Mouse (Mus musculus) CH12.LX (cell line): ENCODE data around the gene Nptx1. TPM values are rescaled to one million over a fixed set of nuclear protein-coding genes. Genes with fewer than 3 reads are reported as not detected.

Experiments
- DNase-seq: peaks from one replicate; pipeline ENCODE4 v3.0.0-alpha.2; 2013; ENCODE audit errors: extremely low read depth
- H3K27ac ChIP-seq: 2 replicates; pipeline ENCODE4 v1.5.1; 2012; ENCODE audit warnings: low read depth, mild to moderate bottlenecking, control low read depth, moderate library complexity; ENCODE audit not compliant: insufficient read depth
- H3K27me3 ChIP-seq: replicated peaks from 2 replicates; pipeline ENCODE3; 2012; ENCODE audit warnings: inconsistent platforms
- H3K36me3 ChIP-seq, 2 experiments: replicated peaks in 1 of 2; 2 replicates each; pipeline versions ENCODE3 to v1.6.1; 2012; ENCODE audit warnings: inconsistent platforms in 1 of 2, low read length in 1 of 2, mild to moderate bottlenecking in 1 of 2, mixed read lengths in 1 of 2, moderate library complexity in 1 of 2; ENCODE audit not compliant: control insufficient read depth in 1 of 2, insufficient read depth in 1 of 2
- H3K4me1 ChIP-seq, 2 experiments: 2 replicates each; pipeline ENCODE4 v1.6.1; 2012; ENCODE audit warnings: inconsistent platforms in 1 of 2, moderate library complexity in 1 of 2; ENCODE audit not compliant: insufficient read depth in 2 of 2, control insufficient read depth in 1 of 2
- H3K4me2 ChIP-seq: 2 replicates; pipeline ENCODE4 v1.6.1; 2012; ENCODE audit warnings: low read depth, mild to moderate bottlenecking, control low read depth; ENCODE audit not compliant: poor library complexity, insufficient read depth, severe bottlenecking
- H3K4me3 ChIP-seq, 3 experiments: fragments of 150-350 bp in 1 of 3; sonication (generic) in 1 of 3; replicated peaks in 1 of 3; 2 replicates each; pipeline versions ENCODE3 to v1.5.1; 2011 to 2012; ENCODE audit warnings: low read depth in 2 of 3, low read length in 2 of 3, mild to moderate bottlenecking in 2 of 3, moderate library complexity in 2 of 3, control low read depth in 1 of 3, improper control_type of control experiment in 1 of 3, inconsistent platforms in 1 of 3, mixed read lengths in 1 of 3; ENCODE audit not compliant: poor library complexity in 1 of 3
- H3K79me2 ChIP-seq: replicated peaks from 2 replicates; pipeline ENCODE4 v1.6.1; 2012; ENCODE audit warnings: mild to moderate bottlenecking, moderate library complexity; ENCODE audit not compliant: control insufficient read depth, poor library complexity, insufficient read depth, severe bottlenecking; ENCODE audit errors: extremely low read depth
- H3K9ac ChIP-seq: 2 replicates; pipeline ENCODE4 v1.6.1; 2012; ENCODE audit warnings: low read depth, mild to moderate bottlenecking, control low read depth, moderate library complexity; ENCODE audit not compliant: insufficient read depth
- H3K9me3 ChIP-seq: replicated peaks from 2 replicates; pipeline ENCODE3; 2012; ENCODE audit warnings: low read length, inconsistent platforms, mixed read lengths
- BHLHE40 ChIP-seq: IDR thresholded peaks from 2 replicates; pipeline ENCODE4 v1.6.1; 2011; ENCODE audit warnings: mild to moderate bottlenecking, low read depth, low read length, improper control_type of control experiment
- CHD1 ChIP-seq: IDR thresholded peaks from 2 replicates; pipeline ENCODE4 v1.6.1; 2012; ENCODE audit warnings: low read depth, low read length, improper control_type of control experiment, inconsistent platforms
- CHD2 ChIP-seq: IDR thresholded peaks from 2 replicates; pipeline ENCODE4 v1.6.1; 2011; ENCODE audit warnings: low read length, improper control_type of control experiment
- CTCF ChIP-seq, 2 experiments: IDR thresholded peaks in 1 of 2; conservative IDR thresholded peaks in 1 of 2; 2 replicates each; pipeline ENCODE4 v1.5.1; 2011 to 2012; ENCODE audit warnings: low read depth in 2 of 2, low read length in 2 of 2, improper control_type of control experiment in 1 of 2, inconsistent platforms in 1 of 2, mild to moderate bottlenecking in 1 of 2, moderate library complexity in 1 of 2
- ELF1 ChIP-seq: IDR thresholded peaks from 2 replicates; pipeline ENCODE4 v1.6.1; 2014; ENCODE audit warnings: low read depth, mild to moderate bottlenecking, inconsistent platforms, low read length, improper control_type of control experiment
- HCFC1 ChIP-seq: IDR thresholded peaks from 2 replicates; pipeline ENCODE4 v1.6.1; 2012; ENCODE audit warnings: low read depth, mild to moderate bottlenecking, inconsistent platforms, low read length, improper control_type of control experiment
- IRF4 ChIP-seq: IDR thresholded peaks from 2 replicates; pipeline ENCODE4 v1.6.1; 2014; ENCODE audit warnings: low read depth, mild to moderate bottlenecking, inconsistent platforms, low read length, improper control_type of control experiment
- JUN ChIP-seq: IDR thresholded peaks from 2 replicates; pipeline ENCODE4 v1.6.1; 2011; ENCODE audit warnings: low read depth, mild to moderate bottlenecking, low read length, improper control_type of control experiment, moderate library complexity; ENCODE audit not compliant: insufficient read depth
- JUND ChIP-seq: conservative IDR thresholded peaks from 2 replicates; pipeline ENCODE4 v1.6.1; 2011; ENCODE audit warnings: low read depth, low read length, improper control_type of control experiment
- KAT2A ChIP-seq: IDR thresholded peaks from 2 replicates; pipeline ENCODE4 v1.6.1; 2012; ENCODE audit warnings: low read length, improper control_type of control experiment, inconsistent platforms; ENCODE audit not compliant: insufficient replicate concordance
- MAFK ChIP-seq: IDR thresholded peaks from 2 replicates; pipeline ENCODE4 v1.6.1; 2011; ENCODE audit warnings: low read length, improper control_type of control experiment; ENCODE audit not compliant: insufficient replicate concordance
- MAZ ChIP-seq: IDR thresholded peaks from 2 replicates; pipeline ENCODE4 v1.6.1; 2012; ENCODE audit warnings: low read depth, mild to moderate bottlenecking, inconsistent platforms, low read length, improper control_type of control experiment, moderate library complexity
- MEF2A ChIP-seq: IDR thresholded peaks from 2 replicates; pipeline ENCODE4 v1.6.1; 2014; ENCODE audit warnings: low read depth, mild to moderate bottlenecking, inconsistent platforms, low read length, improper control_type of control experiment, borderline replicate concordance
- NELFE ChIP-seq: IDR thresholded peaks from 2 replicates; pipeline ENCODE4 v1.6.1; 2011; ENCODE audit warnings: low read depth, low read length, improper control_type of control experiment
- NRF1 ChIP-seq: IDR thresholded peaks from 2 replicates; pipeline ENCODE4 v1.6.1; 2014; ENCODE audit warnings: low read depth, mild to moderate bottlenecking, inconsistent platforms, low read length, improper control_type of control experiment, moderate library complexity
- PAX5 ChIP-seq: IDR thresholded peaks from 2 replicates; pipeline ENCODE4 v1.6.1; 2012; ENCODE audit warnings: low read length, inconsistent platforms, mixed read lengths
- RAD21 ChIP-seq: IDR thresholded peaks from 2 replicates; pipeline ENCODE4 v1.6.1; 2011; ENCODE audit warnings: low read depth, mild to moderate bottlenecking, low read length, improper control_type of control experiment, moderate library complexity
- SIN3A ChIP-seq: IDR thresholded peaks from 2 replicates; pipeline ENCODE4 v1.6.1; 2012; ENCODE audit warnings: low read length, improper control_type of control experiment, inconsistent platforms
- TBP ChIP-seq: conservative IDR thresholded peaks from 2 replicates; pipeline ENCODE4 v1.6.1; 2011; ENCODE audit warnings: low read depth, low read length, improper control_type of control experiment
- TCF12 ChIP-seq: IDR thresholded peaks from 2 replicates; pipeline ENCODE4 v1.6.1; 2014; ENCODE audit warnings: low read depth, mild to moderate bottlenecking, inconsistent platforms, low read length, improper control_type of control experiment
- UBTF ChIP-seq: IDR thresholded peaks from 2 replicates; pipeline ENCODE4 v1.6.1; 2012; ENCODE audit warnings: low read depth, mild to moderate bottlenecking, inconsistent platforms, low read length, improper control_type of control experiment, moderate library complexity
- USF1 ChIP-seq: IDR thresholded peaks from 2 replicates; pipeline ENCODE4 v1.6.1; 2014; ENCODE audit warnings: low read depth, mild to moderate bottlenecking, inconsistent platforms, low read length, improper control_type of control experiment
- USF2 ChIP-seq: conservative IDR thresholded peaks from 2 replicates; pipeline ENCODE4 v1.6.1; 2011; ENCODE audit warnings: low read depth, low read length, improper control_type of control experiment
- ZC3H11A ChIP-seq: IDR thresholded peaks from 2 replicates; pipeline ENCODE4 v1.6.1; 2012; ENCODE audit warnings: low read depth, mild to moderate bottlenecking, inconsistent platforms, low read length, improper control_type of control experiment
- ZKSCAN1 ChIP-seq: IDR thresholded peaks from 2 replicates; pipeline ENCODE4 v1.6.1; 2012; ENCODE audit warnings: low read depth, inconsistent platforms, low read length, improper control_type of control experiment, borderline replicate concordance
- dilution Hi-C: fragments of 300-500 bp; cut with MboI; formaldehyde crosslinking; loops from 2 replicates; pipeline ENCODE4 v1.14.3; 2020; ENCODE audit warnings: low sequenced_read_pairs; ENCODE audit not compliant: extremely low pct_unique_long_range_greater_than_20kb, extremely low pct_ligation_motif_present
- in situ Hi-C: fragments of 300-500 bp; cut with MboI; formaldehyde crosslinking; loops from 3 replicates; pipeline ENCODE4 v1.14.3; 2019; ENCODE audit warnings: low sequenced_read_pairs, low pct_ligation_motif_present, low pct_unique_long_range_greater_than_20kb, mixed read lengths
- polyA plus RNA-seq: library from polyadenylated mRNA; unstranded; fragments of >175 nt; gene quantifications from 2 replicates; pipeline ENCODE4 v1.2.1, GENCODE M21; 2012; ENCODE audit warnings: low read depth; ENCODE audit not compliant: insufficient read length
- total RNA-seq, 2 experiments: library from RNA; depleted of rRNA; stranded (reverse); fragments of 300-350 nt in 1 of 2; fragments of >200 nt in 1 of 2; gene quantifications; 2 replicates each; pipeline ENCODE4 v1.2.3; 2012 to 2014

The Nptx1 gene
- total and polyA plus RNA-seq, 3 experiments: under 0.01 TPM; not detected in 2

DNA sequence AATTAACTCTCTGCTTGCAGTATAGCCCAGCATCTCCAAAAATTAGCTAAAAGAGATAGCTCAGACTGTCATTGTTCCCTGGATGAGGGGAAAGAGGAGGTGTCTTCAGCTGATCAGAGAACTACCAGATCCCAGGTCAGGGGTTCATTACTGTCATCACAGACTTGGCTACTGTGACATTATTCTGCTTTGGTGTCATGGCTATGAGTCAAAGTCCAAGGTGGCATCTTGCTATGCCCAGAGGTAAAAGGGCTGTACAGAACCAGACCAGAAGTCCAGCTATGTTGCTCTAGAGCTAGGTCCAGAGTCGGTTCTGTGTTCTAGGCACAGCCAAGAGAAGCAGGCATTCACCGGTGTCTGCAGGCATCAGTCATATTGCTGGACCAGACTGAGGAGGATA, 30.2 kb upstream of the Nptx1 start:
- no peaks in the 10 kb centered on the region for H3K79me2 ChIP-seq
- no peak overlapping the region for H3K27ac ChIP-seq
- H3K4me3 ChIP-seq: no peak overlapping the region
- TF ChIP-seq KAT2A (no peak), NELFE (no peak), SIN3A (no peak), USF2 (no peak), USF1 (no peak), JUND (no peak), PAX5 (no peak), BHLHE40 (no peak), ZC3H11A (no peak), ELF1 (no peak), JUN (no peak), IRF4 (no peak), NRF1 (no peak), RAD21 (no peak), MAFK (no peak), MAZ (no peak), TCF12 (no peak), CHD2 (no peak), CHD1 (no peak)
- in situ Hi-C loops (no loop called here), dilution Hi-C loops (no loop called here)
- H3K9me3 ChIP-seq: no peaks in the 10 kb centered on the region
- H3K4me2 ChIP-seq: no peak overlapping the region
- no peak for DNase-seq
- H3K4me1 ChIP-seq: peaks cover 0 to 2% of the 10 kb centered on the region in 2 experiments; a peak in 1 of 4 replicates
- H3K36me3 ChIP-seq: no peaks in the 10 kb centered on the region
- H3K27me3 ChIP-seq: peaks cover 49% of the 10 kb centered on the region
- H3K9ac ChIP-seq: no peak overlapping the region

DNA sequence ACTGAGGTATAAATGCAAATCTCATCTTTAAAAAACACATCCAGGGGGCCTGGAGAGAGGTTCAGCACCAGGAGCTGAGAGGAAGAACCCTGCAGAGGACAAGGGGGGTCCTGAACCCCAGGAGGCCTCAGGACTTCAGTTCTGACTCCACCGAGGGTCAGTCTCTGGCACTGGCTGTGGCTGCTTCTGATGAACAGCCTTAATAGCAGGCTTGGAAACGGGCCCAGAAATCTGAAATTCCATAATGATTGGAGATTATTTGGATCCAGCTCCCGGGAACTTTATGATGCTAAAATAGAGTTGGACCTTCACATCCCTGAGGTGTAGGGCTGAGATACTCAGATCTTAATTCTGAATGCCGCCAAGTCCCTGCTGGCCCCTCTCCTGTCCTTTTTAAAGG, 29.3 kb upstream of the Nptx1 start:
- no peak overlapping the region for H3K9ac ChIP-seq
- H3K27ac ChIP-seq: no peak overlapping the region
- no peak for TF ChIP-seq MEF2A
- no peak for TF ChIP-seq CHD2
- TF ChIP-seq MAFK: no peak
- TF ChIP-seq NRF1: no peak
- TF ChIP-seq CHD1: no peak
- no peak for TF ChIP-seq ZKSCAN1
- TF ChIP-seq PAX5: no peak
- TF ChIP-seq UBTF: no peak
- no peak for TF ChIP-seq HCFC1
- no peak for TF ChIP-seq ELF1
- no peak for TF ChIP-seq TBP
- TF ChIP-seq NELFE: no peak
- no peak for TF ChIP-seq CTCF (conservative IDR thresholded peaks at IDR 0.05 in 1 of 2, IDR thresholded peaks at IDR 0.05 in 1 of 2; ENCODE audit: low read depth in 2 of 2, low read length in 2 of 2)
- TF ChIP-seq ZC3H11A: no peak
- TF ChIP-seq USF2: no peak
- peaks cover 55% of the 10 kb centered on the region for H3K27me3 ChIP-seq
- no peaks in the 10 kb centered on the region for H3K9me3 ChIP-seq
- in situ Hi-C loops: no loop called here
- H3K36me3 ChIP-seq: no peaks in the 10 kb centered on the region
- H3K4me3 ChIP-seq: no peak overlapping the region
- DNase-seq: no peak
- peaks cover 0 to 2% of the 10 kb centered on the region in 2 experiments; a peak in 1 of 4 replicates for H3K4me1 ChIP-seq
- H3K4me2 ChIP-seq: no peak overlapping the region
- no peaks in the 10 kb centered on the region for H3K79me2 ChIP-seq
- dilution Hi-C loops: no loop called here
